Mouse (Mus musculus) kidney, adult 2 months (tissue): ENCODE measurements around the gene Pth1r. TPM values are rescaled to one million over a fixed set of nuclear protein-coding genes. Genes with fewer than 3 reads are reported as not detected.

Experiments used
- DNase-seq: peaks from one replicate; pipeline ENCODE4 v3.0.0; 2021
- H3K27ac ChIP-seq: fragments of 200-500 bp; 2 replicates; pipeline ENCODE4 v1.5.1; 2012; ENCODE audit warnings: low read depth, low read length, control low read depth, inconsistent platforms; ENCODE audit not compliant: insufficient read depth
- H3K27me3 ChIP-seq: fragments of 200-500 bp; replicated peaks from 2 replicates; pipeline ENCODE4 v1.6.1; 2012; ENCODE audit warnings: mild to moderate bottlenecking, moderate library complexity, low read length, inconsistent platforms; ENCODE audit not compliant: control insufficient read depth, insufficient read depth
- H3K36me3 ChIP-seq: fragments of 200-500 bp; 2 replicates; pipeline ENCODE4 v1.6.1; 2012; ENCODE audit warnings: mild to moderate bottlenecking, moderate library complexity, low read length, inconsistent platforms; ENCODE audit not compliant: control insufficient read depth, insufficient read depth
- H3K4me1 ChIP-seq: fragments of 200-500 bp; 2 replicates; pipeline ENCODE4 v1.6.1; 2011; ENCODE audit warnings: low read length; ENCODE audit not compliant: control insufficient read depth, insufficient read depth
- H3K4me3 ChIP-seq: fragments of 200-500 bp; 2 replicates; pipeline ENCODE4 v1.5.1; 2011; ENCODE audit warnings: mild to moderate bottlenecking, low read depth, low read length, control low read depth; ENCODE audit not compliant: insufficient read depth
- CTCF ChIP-seq: fragments of 200-500 bp; conservative IDR thresholded peaks from 2 replicates; pipeline ENCODE4 v1.5.1; 2011; ENCODE audit warnings: low read depth, mild to moderate bottlenecking, control low read depth, low read length, moderate library complexity, mixed read lengths; ENCODE audit not compliant: insufficient read depth, insufficient read length
- POLR2A ChIP-seq: fragments of 200-500 bp; IDR thresholded peaks from one replicate; pipeline ENCODE4 v1.6.1; 2011; ENCODE audit warnings: low read depth, low read length, control low read depth
- WGBS: fragments of 180-500 bp; shearing (Covaris S2); methylation state at CpG from one replicate; pipeline ENCODE4 v1.1.7; 2018; 5-methylcytosine and 5-hydroxymethylcytosine counted together
- polyA plus RNA-seq: library from polyadenylated mRNA; depleted of rRNA; stranded (reverse); fragments of >200 nt; gene quantifications from 2 replicates; pipeline ENCODE4 v1.2.3, GENCODE M21; 2012

Gene Pth1r
- polyA plus RNA-seq, 1 experiment = 740 TPM

- WGBS = under 1% methylated on average over 26 of the region's 26 CpGs
Measured at GRCm38 (mm10) chr9:110732623-110733022, 14.3 kb downstream of the Pth1r start.

GRCm38 (mm10) chr9:110731859-110732258 lies 15.1 kb downstream of the Pth1r start:
- no peak for TF ChIP-seq CTCF
- no peak for TF ChIP-seq POLR2A
- WGBS = 42% methylated on average over 4 of the region's 4 CpGs
- Histone ChIP-seq H3K27me3 (no peaks in the 10 kb centered on the region), H3K36me3 (no peaks in the 10 kb centered on the region), H3K4me1 (peaks cover 28% of the 10 kb centered on the region; the same call in 1 of the 2 replicates), H3K4me3 (no peak overlapping the region), H3K27ac (0 out of 2 replicates have a peak overlapping the region, but pooled peaks have one; percentile 11)
- no peak for DNase-seq

More at GRCm38 (mm10) chr9:110732623-110733022, 14.3 kb downstream of the Pth1r start:
- no peaks in the 10 kb centered on the region for H3K36me3 ChIP-seq
- H3K27me3 ChIP-seq = no peaks in the 10 kb centered on the region
- TF ChIP-seq CTCF (no peak), POLR2A (no peak)
- DNase-seq = peak; percentile 95
- peaks cover 30% of the 10 kb centered on the region; the same call in 1 of the 2 replicates for H3K4me1 ChIP-seq
- H3K27ac ChIP-seq = peak overlapping the region; percentile 70
- H3K4me3 ChIP-seq = peak overlapping the region; percentile 43

- peaks cover 20% of the 10 kb centered on the region; the same call in 1 of the 2 replicates for H3K4me1 ChIP-seq
Measured at GRCm38 (mm10) chr9:110729841-110730240, 17.1 kb downstream of the Pth1r start.

DNA sequence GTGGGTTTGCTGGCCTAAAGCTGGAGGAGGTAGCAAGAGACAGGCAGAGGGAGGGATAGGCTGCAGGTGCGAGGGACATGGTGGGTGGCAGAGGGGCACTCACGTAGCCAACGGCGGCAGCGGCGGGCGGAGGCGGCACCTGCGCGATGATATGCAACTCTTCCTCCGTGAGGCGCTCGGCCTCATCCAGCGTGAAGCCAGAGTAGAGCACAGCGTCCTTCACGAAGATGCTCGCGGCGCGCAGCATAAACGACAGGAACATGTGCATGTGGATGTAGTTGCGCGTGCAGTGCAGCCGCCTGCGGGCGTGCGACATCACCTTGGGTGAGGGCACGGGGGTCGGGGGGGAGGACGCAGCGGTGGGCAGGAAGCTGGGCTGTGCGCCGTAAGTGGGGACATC lies 20.1 kb downstream of the Pth1r start:
- Histone ChIP-seq H3K4me3 (no peak overlapping the region), H3K4me1 (0 out of 2 replicates have a peak, but pooled peaks cover 2% of the 10 kb centered on the region), H3K27ac (no peak overlapping the region), H3K27me3 (no peaks in the 10 kb centered on the region), H3K36me3 (peaks cover 8% of the 10 kb centered on the region)
- 50% methylated on average over 33 of the region's 33 CpGs for WGBS
- DNase-seq = no peak
- TF ChIP-seq CTCF (no peak), POLR2A (no peak)

More at GRCm38 (mm10) chr9:110729841-110730240, 17.1 kb downstream of the Pth1r start:
- H3K36me3 ChIP-seq = peaks cover 1% of the 10 kb centered on the region; the same call in 1 of the 2 replicates
- no peak overlapping the region for H3K27ac ChIP-seq
- DNase-seq = no peak
- no peaks in the 10 kb centered on the region for H3K27me3 ChIP-seq
- no peak overlapping the region for H3K4me3 ChIP-seq
- TF ChIP-seq POLR2A (no peak), CTCF (peak; percentile 65)
- WGBS = 28% methylated on average over 8 of the region's 8 CpGs

- Histone ChIP-seq H3K4me3 (no peak overlapping the region), H3K4me1 (no peaks in the 10 kb centered on the region), H3K36me3 (peaks cover 8% of the 10 kb centered on the region), H3K27ac (no peak overlapping the region), H3K27me3 (no peaks in the 10 kb centered on the region)
- peak; percentile 80 for DNase-seq
- TF ChIP-seq CTCF = no peak
- TF ChIP-seq POLR2A = no peak
- WGBS = 29% methylated on average over 9 of the region's 9 CpGs
Measured at GRCm38 (mm10) chr9:110725721-110726135, 21.2 kb downstream of the Pth1r start.

DNA sequence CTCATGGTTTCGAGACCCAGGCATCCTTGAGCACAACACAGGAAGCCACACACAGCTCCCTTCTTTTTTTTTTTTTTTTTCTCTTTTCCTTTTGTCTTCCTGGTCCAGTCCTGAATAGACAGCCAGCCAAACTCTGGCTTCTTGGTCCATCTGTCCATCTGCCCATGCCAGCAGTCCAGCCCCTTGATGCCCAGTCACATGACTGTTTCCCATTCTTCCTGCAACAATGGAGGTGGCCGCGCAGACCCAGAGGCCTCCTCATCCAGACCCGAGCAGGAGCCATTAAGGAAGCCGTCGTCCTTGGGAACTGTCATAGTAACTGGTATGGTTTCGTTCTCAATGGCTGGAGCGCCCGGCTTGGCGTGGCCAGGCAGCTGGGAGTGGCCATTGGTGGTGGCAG lies 24.9 kb downstream of the Pth1r start:
- Histone ChIP-seq H3K27ac (no peak overlapping the region), H3K4me3 (no peak overlapping the region), H3K36me3 (peaks cover 8% of the 10 kb centered on the region), H3K4me1 (no peaks in the 10 kb centered on the region), H3K27me3 (no peaks in the 10 kb centered on the region)
- WGBS = 85% methylated on average over 10 of the region's 10 CpGs
- TF ChIP-seq CTCF (no peak), POLR2A (no peak)
- no peak for DNase-seq

GRCm38 (mm10) chr9:110719977-110720376 lies 27.0 kb downstream of the Pth1r start:
- Histone ChIP-seq H3K27ac (no peak overlapping the region), H3K4me1 (no peaks in the 10 kb centered on the region), H3K27me3 (no peaks in the 10 kb centered on the region), H3K36me3 (peaks cover 8% of the 10 kb centered on the region), H3K4me3 (no peak overlapping the region)
- TF ChIP-seq CTCF = no peak
- no peak for DNase-seq
- WGBS = 52% methylated on average over 5 of the region's 5 CpGs

GRCm38 (mm10) chr9:110718810-110719209 lies 28.1 kb downstream of the Pth1r start:
- H3K36me3 ChIP-seq = no peaks in the 10 kb centered on the region
- peak; percentile 59 for DNase-seq
- H3K4me3 ChIP-seq = no peak overlapping the region
- H3K27ac ChIP-seq = no peak overlapping the region
- TF ChIP-seq POLR2A (no peak), CTCF (no peak)
- H3K27me3 ChIP-seq = no peaks in the 10 kb centered on the region
- H3K4me1 ChIP-seq = no peaks in the 10 kb centered on the region
- WGBS = 47% methylated on average over 3 of the region's 3 CpGs
